Mouse (Mus musculus) lung, adult 2 months (tissue): ENCODE measurements at regions not wholly inside any gene's neighbourhood (a gene's known extent, or its start where the extent isn't known, plus 50 kb on each side); places are given as distances from the start of the nearest gene placed in this dataset.

ENCODE experiments used
- CTCF ChIP-seq: fragments of 200-500 bp; IDR thresholded peaks from 2 replicates; pipeline ENCODE4 v1.5.1; 2011; ENCODE audit warnings: mild to moderate bottlenecking, low read length, control low read depth; ENCODE audit not compliant: insufficient read depth
- POLR2A ChIP-seq: fragments of 200-500 bp; IDR thresholded peaks from 2 replicates; pipeline ENCODE4 v1.6.1; 2011; ENCODE audit warnings: low read depth, mild to moderate bottlenecking, control low read depth, low read length, borderline replicate concordance; ENCODE audit errors: extremely low read depth

DNA sequence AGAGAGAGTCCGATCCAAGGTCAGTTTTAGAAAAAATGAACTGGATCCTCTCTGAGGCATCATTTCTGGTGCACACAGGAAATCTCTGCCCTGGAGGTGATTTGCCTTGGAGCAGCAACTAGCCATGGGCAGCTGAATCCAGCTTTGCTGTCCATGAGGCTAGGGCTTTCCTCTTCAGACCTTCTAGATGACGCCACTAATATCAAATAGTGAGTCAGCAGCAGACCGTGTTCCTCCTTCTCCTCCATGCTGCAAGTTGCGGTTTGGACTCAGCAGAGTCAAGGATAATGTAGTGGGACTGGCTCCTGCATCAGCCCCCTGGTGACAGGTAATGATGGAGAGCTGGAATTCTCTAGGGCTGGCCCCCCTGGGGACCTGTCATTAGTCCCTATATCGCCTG lies 118.8 kb upstream of the 1600014C23Rik start:
- TF ChIP-seq POLR2A (no peak), CTCF (no peak)
